Mouse (Mus musculus): ENCODE results near the gene 3110082I17Rik. TPM values are rescaled to one million over a fixed set of nuclear protein-coding genes. Genes with fewer than 3 reads are reported as not detected.
"Not testable (repeated sequence)": the region's sequence is repeated elsewhere in the genome, so short reads cannot be mapped to it uniquely, and the experiment has no call there.

Gene 3110082I17Rik
- polyA plus RNA-seq, 1 experiment from 2014 or later: 21.3 TPM

- WGBS: 85% methylated on average over 10 of the region's 10 CpGs
- not testable (repeated sequence) for H3K4me3 ChIP-seq; H3K9me3 ChIP-seq (replicated peaks); H3K4me2 ChIP-seq; H3K9ac ChIP-seq; H3K27ac ChIP-seq (ENCODE audit: poor library complexity, severe bottlenecking); ATAC-seq (ENCODE audit: insufficient number of reproducible peaks, low FRiP score)
- H3K4me1 ChIP-seq (replicated peaks): peaks cover 38% of the 10 kb centered on the region
- peaks cover 29% of the 10 kb centered on the region for H3K27me3 ChIP-seq (replicated peaks)
- peaks cover 40% of the 10 kb centered on the region for H3K36me3 ChIP-seq
Observed at GRCm38 (mm10) chr5:139334394-139334793, 125.9 kb downstream of the 3110082I17Rik start.

- Histone ChIP-seq H3K4me3 (no peak overlapping the region), H3K4me1 (replicated peaks) (peaks cover 29% of the 10 kb centered on the region), H3K36me3 (peaks cover 31% of the 10 kb centered on the region), H3K27me3 (replicated peaks) (peaks cover 38% of the 10 kb centered on the region), H3K9ac (no peak overlapping the region), H3K4me2 (no peak overlapping the region), H3K27ac (ENCODE audit: poor library complexity, severe bottlenecking) (no peak overlapping the region), H3K9me3 (replicated peaks) (no peaks in the 10 kb centered on the region)
- 89% methylated on average over 16 of the region's 16 CpGs for WGBS
- no peak for ATAC-seq (ENCODE audit: insufficient number of reproducible peaks, low FRiP score)
Observed at GRCm38 (mm10) chr5:139333301-139334013, 126.9 kb downstream of the 3110082I17Rik start.

DNA sequence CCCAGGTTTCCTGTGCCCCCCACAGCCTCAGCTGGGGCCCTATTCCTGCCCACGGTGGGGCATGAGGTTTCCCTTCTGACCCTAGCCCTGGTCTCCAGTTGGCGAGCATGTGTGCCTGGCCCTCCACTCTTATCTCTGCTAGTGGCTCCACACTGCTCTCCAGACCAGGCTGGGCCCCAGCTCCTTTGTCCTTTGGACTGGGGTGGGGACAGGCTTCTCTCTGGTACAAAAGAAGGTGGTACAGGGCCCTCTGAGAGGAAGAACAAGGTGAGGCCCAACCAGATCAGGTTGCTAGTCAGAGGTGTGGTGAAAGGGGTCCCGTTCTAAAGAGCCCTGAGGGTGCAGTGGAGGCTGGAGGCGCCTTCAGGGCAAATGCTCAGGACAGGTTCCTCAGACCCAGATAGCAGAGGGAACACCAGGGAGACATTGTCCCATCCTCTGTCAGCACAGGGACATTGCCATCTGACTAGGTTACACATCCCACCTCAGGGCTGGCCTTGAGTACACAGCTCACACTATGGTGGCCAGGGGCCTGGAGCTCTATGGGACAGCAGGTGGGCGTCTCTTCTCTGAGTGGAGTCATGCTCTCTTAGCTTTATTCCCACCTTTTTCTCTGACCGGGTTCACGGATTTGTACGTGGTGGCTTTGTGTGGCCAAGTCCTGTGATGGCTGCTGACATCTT, 127.6 kb downstream of the 3110082I17Rik start:
- H3K9ac ChIP-seq: no peak overlapping the region; the same call in 1 of the 2 replicates
- ATAC-seq (ENCODE audit: insufficient number of reproducible peaks, low FRiP score): no peak
- 69% methylated on average over 8 of the region's 8 CpGs for WGBS
- no peaks in the 10 kb centered on the region for H3K9me3 ChIP-seq (replicated peaks)
- H3K4me1 ChIP-seq (replicated peaks): peaks cover 22% of the 10 kb centered on the region
- no peak overlapping the region for H3K4me3 ChIP-seq
- peaks cover 43% of the 10 kb centered on the region for H3K27me3 ChIP-seq (replicated peaks)
- H3K4me2 ChIP-seq: no peak overlapping the region
- no peak overlapping the region for H3K27ac ChIP-seq (ENCODE audit: poor library complexity, severe bottlenecking)
- H3K36me3 ChIP-seq: peaks cover 27% of the 10 kb centered on the region

DNA sequence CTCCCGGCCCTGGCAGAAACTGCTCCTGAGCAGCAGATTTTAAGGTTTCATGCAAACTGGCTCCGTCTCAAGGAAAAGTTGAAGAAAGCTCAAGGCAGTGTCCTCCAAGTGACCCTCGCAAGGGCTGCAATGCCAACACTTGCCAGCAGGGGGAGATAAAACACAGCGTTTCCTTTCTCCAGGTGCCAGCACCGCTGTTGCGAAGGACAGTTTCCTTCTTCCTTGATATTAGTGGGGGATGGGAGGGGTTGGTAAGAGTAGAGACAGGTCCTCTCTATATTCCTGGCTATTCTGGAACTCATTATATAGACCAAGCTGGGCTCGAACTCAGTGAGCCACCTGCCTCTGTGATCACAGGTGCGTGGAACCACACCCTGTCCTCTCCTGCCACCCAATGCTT, 128.6 kb downstream of the 3110082I17Rik start:
- Histone ChIP-seq H3K4me1 (replicated peaks) (peaks cover 12% of the 10 kb centered on the region), H3K4me3 (no peak overlapping the region), H3K9me3 (replicated peaks) (no peaks in the 10 kb centered on the region), H3K27ac (ENCODE audit: poor library complexity, severe bottlenecking) (no peak overlapping the region), H3K27me3 (replicated peaks) (peaks cover 53% of the 10 kb centered on the region), H3K4me2 (no peak overlapping the region), H3K9ac (no peak overlapping the region), H3K36me3 (peaks cover 23% of the 10 kb centered on the region; the same call in 1 of the 2 replicates)
- 19% methylated on average over 8 of the region's 8 CpGs for WGBS
- ATAC-seq (ENCODE audit: insufficient number of reproducible peaks, low FRiP score): no peak

DNA sequence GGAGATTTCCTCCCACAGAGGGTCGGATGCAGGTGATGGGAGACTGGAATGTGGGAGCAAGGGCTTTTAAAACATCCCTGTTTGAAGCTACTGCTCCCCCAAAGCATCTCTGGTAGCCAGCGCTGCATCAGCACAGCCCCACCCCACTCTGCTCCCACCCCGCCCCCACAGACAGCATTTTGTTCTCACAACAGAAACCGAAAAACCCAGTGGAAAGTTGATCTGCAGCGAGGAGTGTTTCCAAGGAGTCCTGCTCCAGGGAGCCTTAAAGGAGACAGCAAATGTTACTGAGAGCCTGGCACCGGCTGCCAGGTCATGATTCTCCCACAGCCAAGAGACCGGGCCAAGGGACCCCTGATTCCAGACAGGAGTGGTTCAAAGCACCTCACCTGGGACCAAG, 129.6 kb downstream of the 3110082I17Rik start:
- no peak for ATAC-seq (ENCODE audit: insufficient number of reproducible peaks, low FRiP score)
- Histone ChIP-seq H3K27me3 (replicated peaks) (peaks cover 59% of the 10 kb centered on the region), H3K36me3 (peaks cover 13% of the 10 kb centered on the region; the same call in 1 of the 2 replicates), H3K27ac (ENCODE audit: poor library complexity, severe bottlenecking) (no peak overlapping the region), H3K4me2 (no peak overlapping the region), H3K9ac (no peak overlapping the region), H3K4me3 (no peak overlapping the region), H3K4me1 (replicated peaks) (peaks cover 12% of the 10 kb centered on the region), H3K9me3 (replicated peaks) (no peaks in the 10 kb centered on the region)
- WGBS: 71% methylated on average over 7 of the region's 7 CpGs

DNA sequence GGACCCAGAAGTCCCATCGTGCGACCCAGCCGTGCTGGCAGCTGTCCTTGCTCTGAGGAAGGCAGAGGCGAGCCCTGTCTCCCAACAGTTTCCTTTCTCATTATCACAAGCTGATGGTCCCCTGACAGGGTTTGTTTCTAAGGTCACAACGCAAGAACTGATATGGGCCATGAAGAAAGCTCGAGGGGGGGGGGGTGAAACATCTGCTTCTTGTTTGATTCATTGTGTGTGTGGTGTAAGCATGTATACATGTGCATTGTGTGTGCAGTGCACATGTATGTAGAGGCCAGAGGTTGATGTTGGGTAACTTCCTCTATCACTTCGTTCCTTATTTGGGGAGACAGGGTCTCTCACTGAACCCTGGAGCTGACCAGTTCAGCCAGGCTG, 132.7 kb downstream of the 3110082I17Rik start:
- no peak overlapping the region for H3K4me2 ChIP-seq
- no peak for ATAC-seq (ENCODE audit: insufficient number of reproducible peaks, low FRiP score)
- H3K27ac ChIP-seq (ENCODE audit: poor library complexity, severe bottlenecking): no peak overlapping the region
- no peak overlapping the region for H3K4me3 ChIP-seq
- 51% methylated on average over 7 of the region's 7 CpGs for WGBS
- H3K9ac ChIP-seq: no peak overlapping the region
- H3K27me3 ChIP-seq (replicated peaks): peaks cover 82% of the 10 kb centered on the region
- H3K9me3 ChIP-seq (replicated peaks): no peaks in the 10 kb centered on the region
- no peaks in the 10 kb centered on the region for H3K36me3 ChIP-seq
- peaks cover 29% of the 10 kb centered on the region for H3K4me1 ChIP-seq (replicated peaks)

DNA sequence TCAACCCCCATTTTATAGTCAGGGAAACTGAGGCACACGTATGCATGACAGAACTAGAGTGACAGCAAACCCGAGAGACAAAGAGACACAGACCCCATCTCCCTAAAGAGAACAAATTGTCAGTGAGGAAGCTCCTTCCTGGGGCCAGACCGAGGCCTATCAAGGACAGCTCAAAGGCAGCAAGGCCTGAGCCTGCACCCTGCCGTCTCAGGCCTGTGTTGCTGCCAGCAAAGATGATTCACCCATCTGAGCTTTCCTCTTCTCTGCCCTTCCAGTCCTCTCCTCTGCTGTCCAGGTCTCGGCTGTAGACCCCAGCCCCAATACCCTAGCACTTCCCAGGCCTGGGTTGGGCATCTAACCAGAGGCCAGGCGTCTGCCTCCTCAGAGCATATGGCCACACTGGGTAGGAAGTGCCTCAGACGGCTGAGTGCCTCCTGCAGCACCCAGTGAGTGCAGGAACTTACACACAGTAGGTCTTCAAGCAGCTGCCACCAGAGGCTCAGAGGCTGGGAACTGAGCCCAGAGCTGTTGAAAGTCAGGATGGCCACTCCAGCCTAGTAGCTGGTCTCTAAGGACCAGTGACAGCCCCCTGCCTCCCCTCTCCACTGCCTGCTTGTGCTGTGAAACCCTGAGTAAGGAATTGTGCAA, 133.2 kb downstream of the 3110082I17Rik start:
- H3K4me3 ChIP-seq: no peak overlapping the region
- H3K4me1 ChIP-seq (replicated peaks): peaks cover 24% of the 10 kb centered on the region
- no peaks in the 10 kb centered on the region for H3K36me3 ChIP-seq
- 58% methylated on average over 7 of the region's 7 CpGs for WGBS
- peaks cover 82% of the 10 kb centered on the region for H3K27me3 ChIP-seq (replicated peaks)
- H3K4me2 ChIP-seq: no peak overlapping the region
- no peaks in the 10 kb centered on the region for H3K9me3 ChIP-seq (replicated peaks)
- no peak overlapping the region for H3K27ac ChIP-seq (ENCODE audit: poor library complexity, severe bottlenecking)
- no peak overlapping the region for H3K9ac ChIP-seq
- no peak for ATAC-seq (ENCODE audit: insufficient number of reproducible peaks, low FRiP score)

- Histone ChIP-seq H3K4me2 (no peak overlapping the region), H3K27ac (ENCODE audit: poor library complexity, severe bottlenecking) (no peak overlapping the region), H3K36me3 (no peaks in the 10 kb centered on the region), H3K4me3 (no peak overlapping the region), H3K9me3 (replicated peaks) (no peaks in the 10 kb centered on the region), H3K4me1 (replicated peaks) (peaks cover 21% of the 10 kb centered on the region), H3K9ac (no peak overlapping the region), H3K27me3 (replicated peaks) (peaks cover 82% of the 10 kb centered on the region)
- no peak for ATAC-seq (ENCODE audit: insufficient number of reproducible peaks, low FRiP score)
- 70% methylated on average over 13 of the region's 13 CpGs for WGBS
Observed at GRCm38 (mm10) chr5:139326111-139326696, 134.1 kb downstream of the 3110082I17Rik start.

DNA sequence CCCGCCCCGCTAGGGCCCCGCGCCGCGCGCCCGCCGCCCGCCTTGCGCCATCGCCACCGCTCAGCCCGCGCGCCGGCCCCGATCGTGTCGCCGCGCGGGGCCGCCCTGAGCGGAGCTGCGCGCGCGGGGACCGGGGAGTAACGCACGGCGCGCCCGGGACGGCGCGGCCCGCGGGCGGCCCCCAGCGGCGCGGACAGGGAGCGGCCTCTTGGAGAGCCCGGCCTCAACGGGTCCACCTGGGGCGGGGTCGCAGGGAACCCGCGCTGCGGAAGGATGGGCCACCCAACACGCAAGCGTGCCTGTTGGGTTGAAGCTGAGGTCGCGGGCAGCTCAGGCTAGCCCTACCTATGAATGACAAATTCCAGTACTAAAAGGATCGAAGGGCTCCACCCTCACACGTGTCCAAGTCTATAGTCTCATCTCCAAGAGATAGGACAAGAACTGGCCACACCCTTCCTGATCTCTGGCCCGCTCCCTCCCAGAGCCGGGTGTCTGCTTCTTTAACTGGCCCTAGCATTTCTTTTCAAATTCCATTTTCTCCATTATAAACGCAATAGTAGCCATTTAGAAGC, 134.8 kb downstream of the 3110082I17Rik start, which contains the start of gene Adap1:
TSS of gene Adap1 (minus strand) at position 228 of the 572 bp plus-strand sequence.
- Histone ChIP-seq H3K4me3 (peak within 1 kb of the TSS; percentile 74), H3K36me3 (no peaks in the 10 kb centered on the region), H3K27me3 (replicated peaks) (peaks cover 78% of the 10 kb centered on the region), H3K27ac (ENCODE audit: poor library complexity, severe bottlenecking) (no peak within 1 kb of the TSS), H3K4me2 (peak within 1 kb of the TSS; percentile 99), H3K9ac (peak within 1 kb of the TSS; percentile 80), H3K9me3 (replicated peaks) (no peaks in the 10 kb centered on the region), H3K4me1 (replicated peaks) (peaks cover 21% of the 10 kb centered on the region)
- WGBS: 3% methylated on average over 61 of the region's 61 CpGs
- ATAC-seq (ENCODE audit: insufficient number of reproducible peaks, low FRiP score): peak; percentile 67

DNA sequence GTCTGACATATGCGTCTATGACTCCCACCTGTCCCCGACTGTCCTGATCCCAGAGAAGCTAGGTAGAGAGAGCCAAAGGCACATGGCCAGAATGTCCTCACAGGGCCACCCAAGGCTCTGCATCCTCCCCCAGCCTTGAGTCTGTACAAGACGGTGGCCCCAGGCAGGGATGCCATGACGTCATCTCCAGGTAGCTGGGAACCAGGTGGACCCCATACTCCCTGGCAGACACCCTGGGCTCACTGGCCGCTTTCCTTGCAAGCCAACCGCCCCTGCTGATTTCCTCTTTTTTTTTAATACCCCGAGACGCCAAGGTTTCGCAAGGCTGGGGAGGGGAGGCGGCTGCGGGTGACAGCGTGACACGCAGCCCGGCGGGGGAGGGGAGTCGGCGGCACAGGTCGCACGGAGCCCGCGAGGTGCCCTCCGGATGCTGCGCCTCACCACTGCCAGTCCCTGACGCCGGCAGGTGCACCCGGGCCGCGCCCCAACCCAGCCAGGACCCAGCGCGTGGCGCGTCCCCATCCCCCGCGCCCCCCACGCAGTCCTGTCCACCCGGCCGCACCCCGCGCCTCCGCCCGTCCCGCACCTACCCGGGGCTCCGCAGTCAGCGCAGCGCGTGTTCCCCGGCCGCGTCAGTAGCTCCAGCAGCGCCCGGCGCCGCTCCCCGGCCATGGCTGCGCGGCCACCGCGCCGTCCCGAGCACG, 135.5 kb downstream of the 3110082I17Rik start:
- Histone ChIP-seq H3K9me3 (replicated peaks) (no peaks in the 10 kb centered on the region), H3K36me3 (no peaks in the 10 kb centered on the region), H3K4me2 (peak overlapping the region; percentile 99), H3K27ac (ENCODE audit: poor library complexity, severe bottlenecking) (no peak overlapping the region), H3K4me3 (peak overlapping the region; percentile 74), H3K4me1 (replicated peaks) (peaks cover 21% of the 10 kb centered on the region), H3K9ac (peak overlapping the region; percentile 80), H3K27me3 (replicated peaks) (peaks cover 78% of the 10 kb centered on the region)
- peak; percentile 17; the same call in 1 of the 2 replicates for ATAC-seq (ENCODE audit: insufficient number of reproducible peaks, low FRiP score)
- WGBS: 3% methylated on average over 61 of the region's 62 CpGs
